Mouse (Mus musculus): ENCODE results near the gene Gm4881. TPM values are rescaled to one million over a fixed set of nuclear protein-coding genes. Genes with fewer than 3 reads are reported as not detected.
A peak's percentile ranks its signal among the peaks of the same experiment; 100 is the strongest.

The Gm4881 gene
- polyA plus RNA-seq, 1 experiment from 2014 or later: not detected

- Histone ChIP-seq H3K27me3 (ENCODE audit: insufficient read depth, low read length) (no peaks in the 10 kb centered on the region), H3K36me3 (ENCODE audit: insufficient read depth, low read length) (peaks cover 63% of the 10 kb centered on the region), H3K27ac (no peak overlapping the region), H3K9me3 (replicated peaks; ENCODE audit: low read length) (no peaks in the 10 kb centered on the region), H3K9ac (ENCODE audit: low read depth, low read length) (no peak overlapping the region), H3K4me1 (replicated peaks; ENCODE audit: insufficient read depth, low read length) (no peaks in the 10 kb centered on the region), H3K4me2 (ENCODE audit: low read length) (no peak overlapping the region), H3K4me3 (replicated peaks; ENCODE audit: low read depth, low read length) (no peak overlapping the region)
- WGBS: 86% methylated on average over 20 of the region's 20 CpGs
- 0 out of 2 replicates have a peak, but pooled peaks have one; percentile 17 for ATAC-seq (replicated peaks; ENCODE audit: low FRiP score, low read depth)
- no peak for DNase-seq (ENCODE audit: low spot score)
- TF ChIP-seq CTCF (IDR thresholded peaks at IDR 0.05; ENCODE audit: low read depth): no peak
These were observed 25.5 kb downstream of the Gm4881 start for GRCm38 (mm10) chr7:24918763-24919323.

DNA sequence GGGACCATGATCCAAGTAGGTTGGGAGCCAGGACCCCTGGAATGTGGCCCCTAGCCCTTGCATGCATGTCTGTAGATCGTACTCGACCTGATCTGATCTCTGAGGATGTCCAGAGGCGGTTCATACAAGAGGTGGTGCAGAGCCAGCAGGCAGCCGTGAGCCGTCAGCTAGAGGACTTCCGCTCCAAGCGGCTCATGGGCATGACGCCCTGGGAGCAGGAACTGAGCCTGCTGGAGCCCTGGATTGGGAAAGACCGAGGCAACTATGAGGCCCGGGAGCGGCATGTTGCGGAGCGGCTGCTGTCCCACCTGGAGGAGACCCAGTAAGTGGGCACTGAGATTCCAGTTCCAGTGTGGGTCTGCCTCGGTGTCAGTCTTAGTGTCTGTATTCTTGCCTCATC lies 31.8 kb downstream of the Gm4881 start:
- Histone ChIP-seq H3K9me3 (replicated peaks; ENCODE audit: low read length) (no peaks in the 10 kb centered on the region), H3K27me3 (ENCODE audit: insufficient read depth, low read length) (no peaks in the 10 kb centered on the region), H3K4me1 (replicated peaks; ENCODE audit: insufficient read depth, low read length) (no peaks in the 10 kb centered on the region), H3K4me2 (ENCODE audit: low read length) (no peak overlapping the region), H3K4me3 (replicated peaks; ENCODE audit: low read depth, low read length) (no peak overlapping the region), H3K36me3 (ENCODE audit: insufficient read depth, low read length) (peaks cover 33% of the 10 kb centered on the region), H3K9ac (ENCODE audit: low read depth, low read length) (no peak overlapping the region), H3K27ac (no peak overlapping the region)
- no peak for TF ChIP-seq CTCF (IDR thresholded peaks at IDR 0.05; ENCODE audit: low read depth)
- DNase-seq (ENCODE audit: low spot score): no peak
- no peak for ATAC-seq (replicated peaks; ENCODE audit: low FRiP score, low read depth)
- 93% methylated on average over 14 of the region's 14 CpGs for WGBS

- ATAC-seq (replicated peaks; ENCODE audit: low FRiP score, low read depth) (no peak), DNase-seq (ENCODE audit: low spot score) (no peak)
- Histone ChIP-seq H3K9me3 (replicated peaks; ENCODE audit: low read length) (no peaks in the 10 kb centered on the region), H3K4me1 (replicated peaks; ENCODE audit: insufficient read depth, low read length) (peaks cover 11% of the 10 kb centered on the region; the same call in 1 of the 2 replicates), H3K27me3 (ENCODE audit: insufficient read depth, low read length) (no peaks in the 10 kb centered on the region), H3K4me3 (replicated peaks; ENCODE audit: low read depth, low read length) (no peak overlapping the region), H3K36me3 (ENCODE audit: insufficient read depth, low read length) (peaks cover 13% of the 10 kb centered on the region), H3K27ac (no peak overlapping the region), H3K9ac (ENCODE audit: low read depth, low read length) (0 out of 2 replicates have a peak overlapping the region, but pooled peaks have one; percentile 8), H3K4me2 (ENCODE audit: low read length) (peak overlapping the region; percentile 15; the same call in 1 of the 2 replicates)
- peak; percentile 25; the same call in 1 of the 2 replicates for TF ChIP-seq CTCF (IDR thresholded peaks at IDR 0.05; ENCODE audit: low read depth)
- WGBS: 34% methylated on average over 13 of the region's 13 CpGs
These were observed 37.0 kb downstream of the Gm4881 start for GRCm38 (mm10) chr7:24907211-24907748.

- DNase-seq (ENCODE audit: low spot score) (no peak), ATAC-seq (replicated peaks; ENCODE audit: low FRiP score, low read depth) (no peak)
- Histone ChIP-seq H3K4me3 (replicated peaks; ENCODE audit: low read depth, low read length) (no peak overlapping the region), H3K9ac (ENCODE audit: low read depth, low read length) (no peak overlapping the region), H3K4me2 (ENCODE audit: low read length) (peak overlapping the region; percentile 15; the same call in 1 of the 2 replicates), H3K9me3 (replicated peaks; ENCODE audit: low read length) (no peaks in the 10 kb centered on the region), H3K27me3 (ENCODE audit: insufficient read depth, low read length) (no peaks in the 10 kb centered on the region), H3K4me1 (replicated peaks; ENCODE audit: insufficient read depth, low read length) (peaks cover 11% of the 10 kb centered on the region; the same call in 1 of the 2 replicates), H3K36me3 (ENCODE audit: insufficient read depth, low read length) (peaks cover 9% of the 10 kb centered on the region), H3K27ac (no peak overlapping the region)
- WGBS: 18% methylated on average over 6 of the region's 6 CpGs
- TF ChIP-seq CTCF (IDR thresholded peaks at IDR 0.05; ENCODE audit: low read depth): no peak
These were observed 37.7 kb downstream of the Gm4881 start for GRCm38 (mm10) chr7:24906551-24906950.

GRCm38 (mm10) chr7:24904936-24905335 lies 39.4 kb downstream of the Gm4881 start:
- H3K9ac ChIP-seq (ENCODE audit: low read depth, low read length): peak overlapping the region; percentile 59; the same call in 1 of the 2 replicates
- ATAC-seq (replicated peaks; ENCODE audit: low FRiP score, low read depth) (peak; percentile 23; the same call in 1 of the 2 replicates), DNase-seq (ENCODE audit: low spot score) (peak; percentile 90)
- H3K27ac ChIP-seq: peak overlapping the region; percentile 80; the same call in 1 of the 2 replicates
- H3K9me3 ChIP-seq (replicated peaks; ENCODE audit: low read length): no peaks in the 10 kb centered on the region
- peak overlapping the region; percentile 74 for H3K4me2 ChIP-seq (ENCODE audit: low read length)
- H3K4me3 ChIP-seq (replicated peaks; ENCODE audit: low read depth, low read length): peak overlapping the region; percentile 77
- 19% methylated on average over 3 of the region's 3 CpGs for WGBS
- TF ChIP-seq CTCF (IDR thresholded peaks at IDR 0.05; ENCODE audit: low read depth): peak; percentile 83
- no peaks in the 10 kb centered on the region for H3K27me3 ChIP-seq (ENCODE audit: insufficient read depth, low read length)
- H3K4me1 ChIP-seq (replicated peaks; ENCODE audit: insufficient read depth, low read length): peaks cover 11% of the 10 kb centered on the region; the same call in 1 of the 2 replicates
- peaks cover 6% of the 10 kb centered on the region for H3K36me3 ChIP-seq (ENCODE audit: insufficient read depth, low read length)

- WGBS: 0% methylated on average over 30 of the region's 30 CpGs
- peak; percentile 82 for TF ChIP-seq CTCF (IDR thresholded peaks at IDR 0.05; ENCODE audit: low read depth)
- H3K27me3 ChIP-seq (ENCODE audit: insufficient read depth, low read length): no peaks in the 10 kb centered on the region
- H3K4me2 ChIP-seq (ENCODE audit: low read length): peak overlapping the region; percentile 74
- H3K4me3 ChIP-seq (replicated peaks; ENCODE audit: low read depth, low read length): peak overlapping the region; percentile 77
- H3K36me3 ChIP-seq (ENCODE audit: insufficient read depth, low read length): peaks cover 4% of the 10 kb centered on the region
- H3K9ac ChIP-seq (ENCODE audit: low read depth, low read length): peak overlapping the region; percentile 59; the same call in 1 of the 2 replicates
- peak; percentile 96 for ATAC-seq (replicated peaks; ENCODE audit: low FRiP score, low read depth)
- peak overlapping the region; percentile 92 for H3K27ac ChIP-seq
- peaks cover 11% of the 10 kb centered on the region; the same call in 1 of the 2 replicates for H3K4me1 ChIP-seq (replicated peaks; ENCODE audit: insufficient read depth, low read length)
- no peaks in the 10 kb centered on the region for H3K9me3 ChIP-seq (replicated peaks; ENCODE audit: low read length)
- peak; percentile 99 for DNase-seq (ENCODE audit: low spot score)
These were observed 40.2 kb downstream of the Gm4881 start for GRCm38 (mm10) chr7:24904070-24904483.

Data from kidney, postnatal 0 days (tissue).